Mouse (Mus musculus) olfactory bulb, adult 2 months (tissue): ENCODE measurements around the gene Rasl10a.

Experiments used
- CTCF ChIP-seq: fragments of 200-500 bp; IDR thresholded peaks from 2 replicates; pipeline ENCODE4 v1.5.1; 2012; ENCODE audit warnings: low read depth, mild to moderate bottlenecking, low read length, moderate library complexity; ENCODE audit not compliant: insufficient read depth
- POLR2A ChIP-seq: fragments of 200-500 bp; IDR thresholded peaks from 2 replicates; pipeline ENCODE4 v1.6.1; 2012; ENCODE audit warnings: mild to moderate bottlenecking, low read depth, low read length, moderate library complexity; ENCODE audit not compliant: insufficient read depth

DNA sequence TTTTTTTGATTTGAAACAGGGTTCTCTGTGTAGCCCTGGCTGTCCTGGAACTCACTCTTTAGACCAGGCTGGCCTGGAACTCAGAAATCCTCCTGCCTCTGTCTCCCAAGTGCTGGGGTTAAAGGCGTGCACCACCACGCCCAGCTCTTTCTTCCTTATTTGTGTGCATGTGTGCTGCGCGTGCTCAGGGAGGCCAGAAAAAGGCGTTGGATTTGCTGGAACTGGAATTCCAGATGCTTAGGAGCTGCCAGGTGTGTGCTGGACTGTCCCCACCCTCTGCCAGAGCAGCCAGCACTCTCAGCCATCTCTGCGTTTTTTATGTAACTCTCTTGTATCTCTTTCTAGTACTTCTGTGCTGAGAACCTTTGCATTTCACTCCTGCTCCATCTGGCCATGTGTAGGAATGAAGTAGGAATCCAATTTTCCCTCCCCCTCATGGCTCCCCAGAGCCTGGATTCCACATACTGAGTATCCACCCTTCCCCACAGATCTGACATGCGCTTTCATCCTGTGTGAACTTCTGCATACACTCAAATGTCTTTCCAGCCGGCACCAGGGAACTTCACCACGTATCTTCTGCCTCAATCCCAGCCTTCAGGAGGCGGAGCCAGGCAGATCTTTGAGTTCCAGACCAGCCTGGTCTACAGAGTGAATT, 5.6 kb upstream of the Rasl10a start:
- no peak for TF ChIP-seq POLR2A
- TF ChIP-seq CTCF: no peak
